Mouse (Mus musculus): ENCODE measurements around the gene Lrrfip1. TPM values are rescaled to one million over a fixed set of nuclear protein-coding genes. Genes with fewer than 3 reads are reported as not detected.

Gene Lrrfip1
- polyA plus RNA-seq, 1 experiment = 0.63 TPM

- no peaks in the 10 kb centered on the region; the same call in none of the 2 replicates for H3K4me1 ChIP-seq (ENCODE audit: control insufficient read depth, insufficient read depth, low read length)
- no peaks in the 10 kb centered on the region for H3K36me3 ChIP-seq (ENCODE audit: control insufficient read depth, insufficient read depth, low read length)
- no peaks in the 10 kb centered on the region for H3K27me3 ChIP-seq (ENCODE audit: control insufficient read depth, insufficient read depth, low read length)
- no peak overlapping the region for H3K27ac ChIP-seq (ENCODE audit: control insufficient read depth, insufficient read depth, low read depth, low read length)
- TF ChIP-seq CTCF (IDR thresholded peaks at IDR 0.05; ENCODE audit: control insufficient read depth, insufficient read depth, insufficient replicate concordance, low read depth, low read length) (no peak), POLR2A (IDR thresholded peaks at IDR 0.05; ENCODE audit: control insufficient read depth, low read depth, low read length) (no peak)
- no peak overlapping the region for H3K4me3 ChIP-seq (ENCODE audit: control insufficient read depth, low read depth, low read length)
Observed at GRCm38 (mm10) chr1:91035266-91035665, 36.7 kb downstream of the Lrrfip1 start.

- Histone ChIP-seq H3K36me3 (ENCODE audit: control insufficient read depth, insufficient read depth, low read length) (no peaks in the 10 kb centered on the region), H3K4me3 (ENCODE audit: control insufficient read depth, low read depth, low read length) (no peak overlapping the region), H3K27ac (ENCODE audit: control insufficient read depth, insufficient read depth, low read depth, low read length) (no peak overlapping the region), H3K4me1 (ENCODE audit: control insufficient read depth, insufficient read depth, low read length) (no peaks in the 10 kb centered on the region; the same call in none of the 2 replicates), H3K27me3 (ENCODE audit: control insufficient read depth, insufficient read depth, low read length) (no peaks in the 10 kb centered on the region)
- TF ChIP-seq CTCF (IDR thresholded peaks at IDR 0.05; ENCODE audit: control insufficient read depth, insufficient read depth, insufficient replicate concordance, low read depth, low read length) (no peak), POLR2A (IDR thresholded peaks at IDR 0.05; ENCODE audit: control insufficient read depth, low read depth, low read length) (no peak)
Observed at GRCm38 (mm10) chr1:91037213-91037612, 38.7 kb downstream of the Lrrfip1 start.

- Histone ChIP-seq H3K4me3 (ENCODE audit: control insufficient read depth, low read depth, low read length) (no peak overlapping the region), H3K27me3 (ENCODE audit: control insufficient read depth, insufficient read depth, low read length) (no peaks in the 10 kb centered on the region), H3K4me1 (ENCODE audit: control insufficient read depth, insufficient read depth, low read length) (no peaks in the 10 kb centered on the region; the same call in 1 of the 2 replicates), H3K36me3 (ENCODE audit: control insufficient read depth, insufficient read depth, low read length) (no peaks in the 10 kb centered on the region), H3K27ac (ENCODE audit: control insufficient read depth, insufficient read depth, low read depth, low read length) (no peak overlapping the region)
- TF ChIP-seq CTCF (IDR thresholded peaks at IDR 0.05; ENCODE audit: control insufficient read depth, insufficient read depth, insufficient replicate concordance, low read depth, low read length) (peak; percentile 11; the same call in 1 of the 2 replicates), POLR2A (IDR thresholded peaks at IDR 0.05; ENCODE audit: control insufficient read depth, low read depth, low read length) (no peak)
Observed at GRCm38 (mm10) chr1:91038010-91038409, 39.5 kb downstream of the Lrrfip1 start.

- Histone ChIP-seq H3K27ac (ENCODE audit: control insufficient read depth, insufficient read depth, low read depth, low read length) (no peak overlapping the region), H3K4me3 (ENCODE audit: control insufficient read depth, low read depth, low read length) (no peak overlapping the region)
- no peak for TF ChIP-seq CTCF (IDR thresholded peaks at IDR 0.05; ENCODE audit: control insufficient read depth, insufficient read depth, insufficient replicate concordance, low read depth, low read length)
- TF ChIP-seq POLR2A (IDR thresholded peaks at IDR 0.05; ENCODE audit: control insufficient read depth, low read depth, low read length) = no peak
Observed at GRCm38 (mm10) chr1:91038531-91038930, 40.0 kb downstream of the Lrrfip1 start.

GRCm38 (mm10) chr1:91041605-91042004, 43.1 kb downstream of the Lrrfip1 start:
- H3K27me3 ChIP-seq (ENCODE audit: control insufficient read depth, insufficient read depth, low read length) = no peaks in the 10 kb centered on the region
- no peaks in the 10 kb centered on the region; the same call in 1 of the 2 replicates for H3K4me1 ChIP-seq (ENCODE audit: control insufficient read depth, insufficient read depth, low read length)
- no peak for TF ChIP-seq POLR2A (IDR thresholded peaks at IDR 0.05; ENCODE audit: control insufficient read depth, low read depth, low read length)
- TF ChIP-seq CTCF (IDR thresholded peaks at IDR 0.05; ENCODE audit: control insufficient read depth, insufficient read depth, insufficient replicate concordance, low read depth, low read length) = no peak
- H3K27ac ChIP-seq (ENCODE audit: control insufficient read depth, insufficient read depth, low read depth, low read length) = no peak overlapping the region
- H3K4me3 ChIP-seq (ENCODE audit: control insufficient read depth, low read depth, low read length) = no peak overlapping the region
- no peaks in the 10 kb centered on the region for H3K36me3 ChIP-seq (ENCODE audit: control insufficient read depth, insufficient read depth, low read length)

More at GRCm38 (mm10) chr1:91038531-91038930, 40.0 kb downstream of the Lrrfip1 start:
- Histone ChIP-seq H3K27me3 (ENCODE audit: control insufficient read depth, insufficient read depth, low read length) (no peaks in the 10 kb centered on the region), H3K4me1 (ENCODE audit: control insufficient read depth, insufficient read depth, low read length) (no peaks in the 10 kb centered on the region; the same call in 1 of the 2 replicates), H3K36me3 (ENCODE audit: control insufficient read depth, insufficient read depth, low read length) (no peaks in the 10 kb centered on the region)

- TF ChIP-seq CTCF (IDR thresholded peaks at IDR 0.05; ENCODE audit: control insufficient read depth, insufficient read depth, insufficient replicate concordance, low read depth, low read length) (no peak), POLR2A (IDR thresholded peaks at IDR 0.05; ENCODE audit: control insufficient read depth, low read depth, low read length) (no peak)
Observed at GRCm38 (mm10) chr1:91043191-91043590, 44.7 kb downstream of the Lrrfip1 start.

GRCm38 (mm10) chr1:91044176-91044575, 45.6 kb downstream of the Lrrfip1 start:
- no peak overlapping the region for H3K4me3 ChIP-seq (ENCODE audit: control insufficient read depth, low read depth, low read length)
- no peak overlapping the region for H3K27ac ChIP-seq (ENCODE audit: control insufficient read depth, insufficient read depth, low read depth, low read length)
- no peak for TF ChIP-seq POLR2A (IDR thresholded peaks at IDR 0.05; ENCODE audit: control insufficient read depth, low read depth, low read length)
- TF ChIP-seq CTCF (IDR thresholded peaks at IDR 0.05; ENCODE audit: control insufficient read depth, insufficient read depth, insufficient replicate concordance, low read depth, low read length) = no peak

More at GRCm38 (mm10) chr1:91043191-91043590, 44.7 kb downstream of the Lrrfip1 start:
- Histone ChIP-seq H3K36me3 (ENCODE audit: control insufficient read depth, insufficient read depth, low read length) (no peaks in the 10 kb centered on the region), H3K27me3 (ENCODE audit: control insufficient read depth, insufficient read depth, low read length) (no peaks in the 10 kb centered on the region), H3K4me1 (ENCODE audit: control insufficient read depth, insufficient read depth, low read length) (no peaks in the 10 kb centered on the region; the same call in 1 of the 2 replicates), H3K4me3 (ENCODE audit: control insufficient read depth, low read depth, low read length) (no peak overlapping the region), H3K27ac (ENCODE audit: control insufficient read depth, insufficient read depth, low read depth, low read length) (no peak overlapping the region)

More at GRCm38 (mm10) chr1:91044176-91044575, 45.6 kb downstream of the Lrrfip1 start:
- Histone ChIP-seq H3K4me1 (ENCODE audit: control insufficient read depth, insufficient read depth, low read length) (no peaks in the 10 kb centered on the region; the same call in 1 of the 2 replicates), H3K36me3 (ENCODE audit: control insufficient read depth, insufficient read depth, low read length) (no peaks in the 10 kb centered on the region), H3K27me3 (ENCODE audit: control insufficient read depth, insufficient read depth, low read length) (no peaks in the 10 kb centered on the region)
